Mouse (Mus musculus) liver, postnatal 0 days (tissue): ENCODE data around the gene Rab34.

Experiments used
- CTCF ChIP-seq: sonication (generic); IDR thresholded peaks from 2 replicates; pipeline ENCODE4 v1.5.1; 2016; ENCODE audit warnings: antibody characterized with exemption, low read depth
- EP300 ChIP-seq: IDR thresholded peaks from 2 replicates; pipeline ENCODE4 v1.6.1; 2016; ENCODE audit warnings: antibody characterized with exemption, low read depth, mild to moderate bottlenecking

DNA sequence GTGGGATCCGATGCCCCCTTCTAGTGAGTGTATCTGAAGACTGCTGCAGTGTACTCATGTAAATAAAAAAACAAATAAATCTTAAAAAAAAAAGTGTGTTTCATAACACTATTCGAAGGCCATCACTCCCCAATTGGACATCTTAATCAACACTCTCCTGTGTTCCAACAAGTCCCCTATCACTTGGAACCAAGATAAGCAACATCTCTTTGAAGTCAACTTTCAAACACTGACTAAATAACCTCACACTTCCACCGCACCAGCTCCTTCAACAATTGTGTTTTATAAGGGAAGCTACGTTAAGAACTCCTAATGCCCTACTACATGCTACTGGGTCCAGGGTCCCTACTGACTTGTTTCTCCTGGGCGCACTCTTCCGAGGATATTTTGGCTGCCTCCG is 5.8 kb upstream of the Rab34 start:
- TF ChIP-seq CTCF = no peak
- no peak for TF ChIP-seq EP300
